ENCODE assay signal across 8 mouse cellular contexts in the genomic region with DNA sequence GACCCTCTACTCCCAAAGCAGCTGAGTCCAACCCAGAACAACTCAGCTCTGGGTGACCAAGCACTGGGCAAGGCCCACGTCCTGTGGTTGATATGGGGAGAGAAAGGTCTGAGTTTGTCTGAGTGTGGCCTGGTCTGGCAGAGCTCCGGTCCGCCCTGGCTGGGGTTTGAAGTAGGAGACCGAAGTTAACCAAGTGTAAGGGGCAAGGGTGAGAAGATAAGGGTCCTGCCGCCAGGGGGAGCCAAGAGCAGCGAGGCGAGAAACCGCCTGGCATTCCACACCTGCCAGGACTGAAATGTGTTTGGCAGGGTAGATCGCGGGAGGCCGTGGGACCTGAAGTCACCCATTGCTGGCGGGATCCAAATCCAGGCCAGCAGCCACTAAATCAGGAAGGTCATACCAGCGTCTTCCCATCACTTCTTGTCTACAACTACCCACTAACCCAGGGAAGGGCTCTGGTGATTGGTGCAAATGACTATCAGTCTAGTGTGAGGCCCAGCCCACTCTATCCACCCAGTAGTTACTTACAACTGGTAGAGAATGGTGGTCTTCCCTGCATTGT. TPM values are rescaled to one million over a fixed set of nuclear protein-coding genes. Genes with fewer than 3 reads are reported as not detected.
A peak's percentile ranks its signal among the peaks of the same experiment; 100 is the strongest.
DNase-seq lines count a peak whose midpoint lies in the region.

No protein-coding gene starts in this region.

- peak; percentile 93 for DNase-seq in CD4-positive, CD25-positive, alpha-beta regulatory T cell, adult 2 months (ENCODE audit: low read depth, low spot score)
- DNase-seq in adrenal gland, adult 2 months = peak; percentile 84
- peak; percentile 79 for DNase-seq in embryo, embryonic 9.5 days (ENCODE audit: extremely low spot score)
- peak; percentile 78 to 84 for DNase-seq in heart, adult 9 months (ENCODE audit: low spot score in 2 of 2)
- peak; percentile 86 for DNase-seq in kidney, adult 9 months
- DNase-seq in lung, postnatal 14 days = peak; percentile 90
- peak; percentile 89 for DNase-seq in retina, embryonic 14.5 days (ENCODE audit: low spot score)
- DNase-seq in urinary bladder, postnatal 36 days (ENCODE audit: low spot score in 2 of 2) = peak; percentile 75 to 80

RNA-seq across cellular contexts. Expression of a gene that starts 1.4 kb away (rescaled TPM):
- total RNA-seq in adrenal gland, adult 2 months (2021) = 1 to 10 TPM in 1 of 2 experiments, under 1 TPM in 1; 0.29 to 1.2 TPM
- polyA plus RNA-seq in adrenal gland, adult 2 months (2012; rRNA removed) = 0.43 and 0.87 TPM in 2 replicates

RNA-seq across cellular contexts. Expression of a gene that starts 8.4 kb away (rescaled TPM):
- 10 to 100 TPM; 17.5 to 22.2 TPM for total RNA-seq in adrenal gland, adult 2 months (2021)
- polyA plus RNA-seq in adrenal gland, adult 2 months (2012; rRNA removed) = 11.0 and 13.7 TPM in 2 replicates

RNA-seq across cellular contexts. Expression of a gene that starts 28.2 kb away (rescaled TPM):
- total RNA-seq in adrenal gland, adult 2 months (2021) = 1 to 10 TPM; 6.9 to 9.6 TPM
- polyA plus RNA-seq in adrenal gland, adult 2 months (2012; rRNA removed) = 14.4 and 14.5 TPM in 2 replicates

RNA-seq across cellular contexts. Expression of a gene that starts 31.9 kb away (rescaled TPM):
- 1,000 to 10,000 TPM; 1,223 to 1,284 TPM for total RNA-seq in adrenal gland, adult 2 months (2021)
- 128 and 129 TPM in 2 replicates for polyA plus RNA-seq in adrenal gland, adult 2 months (2012; rRNA removed)

RNA-seq across cellular contexts. Expression of a gene that starts 58.6 kb away (rescaled TPM):
- 1 to 10 TPM; 3.6 to 4.0 TPM for total RNA-seq in adrenal gland, adult 2 months (2021)
- polyA plus RNA-seq in adrenal gland, adult 2 months (2012; rRNA removed) = 0.71 and 0.83 TPM in 2 replicates

Comparison
In these comparisons a context has a peak if more than half of its experiments do, and no peak if none do; other contexts are left out.
1. Peak in every context shown above with its lines: DNase-seq.